Mouse (Mus musculus) skeletal muscle tissue, adult 2 months (tissue): ENCODE results near the gene Tas1r3.

Experiments
- DNase-seq: peaks from one replicate; pipeline ENCODE4 v3.0.0-alpha.2; 2012; ENCODE audit warnings: low read depth, low spot score

Gene Tas1r3

DNA sequence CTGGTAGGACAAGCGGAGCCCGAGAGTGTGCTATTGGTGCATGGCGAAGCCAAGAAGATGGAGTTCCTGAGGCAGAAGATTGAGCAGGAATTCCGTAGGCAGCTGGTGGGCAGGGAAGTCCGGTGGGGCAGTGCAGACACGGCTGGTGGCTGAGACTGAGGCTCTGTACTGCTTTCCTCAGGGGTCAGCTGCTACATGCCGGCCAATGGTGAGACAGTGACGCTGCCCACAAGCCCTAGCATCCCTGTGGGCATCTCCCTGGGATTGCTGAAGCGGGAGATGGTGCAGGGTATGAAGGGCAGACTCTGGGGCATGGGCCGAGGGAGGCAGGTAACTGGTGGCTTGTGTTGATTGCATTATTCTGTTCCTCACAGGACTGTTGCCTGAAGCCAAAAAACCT lies 24.5 kb upstream of the Tas1r3 start:
- DNase-seq = no peak

DNA sequence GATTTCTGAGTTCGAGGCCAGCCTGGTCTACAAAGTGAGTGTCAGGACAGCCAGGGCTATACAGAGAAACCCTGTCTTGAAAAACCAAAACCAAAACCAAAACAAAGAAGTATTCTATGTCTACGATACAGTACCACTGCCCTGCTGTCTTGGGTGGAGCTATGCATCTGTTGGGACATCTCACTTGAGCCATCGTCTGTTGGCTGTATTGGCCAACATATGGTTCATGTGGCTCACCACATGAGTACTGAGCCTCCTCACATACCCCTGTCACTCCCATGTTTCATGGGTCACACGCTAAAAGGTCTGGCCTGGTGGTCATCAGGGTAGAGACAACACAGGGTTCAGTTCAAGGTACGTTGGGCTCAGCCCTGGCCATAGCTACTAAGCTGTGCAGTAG lies 23.2 kb upstream of the Tas1r3 start:
- no peak for DNase-seq

DNA sequence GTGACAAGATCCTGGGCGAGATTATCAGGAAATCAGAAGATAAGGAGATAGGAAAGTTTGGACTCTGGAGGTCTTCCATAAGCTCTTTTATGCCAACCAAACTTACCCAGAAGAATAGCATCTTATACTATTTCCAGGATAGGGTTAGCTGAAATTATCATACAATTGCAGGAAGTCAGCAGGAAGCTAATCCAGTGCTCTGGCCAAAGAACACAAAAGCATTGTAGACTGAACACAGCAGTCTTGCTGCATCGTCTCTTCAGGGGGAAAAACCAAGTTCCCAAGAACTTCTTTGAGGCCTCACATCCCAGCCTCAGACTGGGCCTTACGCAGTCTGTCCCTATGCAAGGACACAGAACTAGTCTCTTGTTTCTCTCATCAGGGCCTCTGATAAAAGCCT lies 20.4 kb upstream of the Tas1r3 start:
- no peak for DNase-seq

DNA sequence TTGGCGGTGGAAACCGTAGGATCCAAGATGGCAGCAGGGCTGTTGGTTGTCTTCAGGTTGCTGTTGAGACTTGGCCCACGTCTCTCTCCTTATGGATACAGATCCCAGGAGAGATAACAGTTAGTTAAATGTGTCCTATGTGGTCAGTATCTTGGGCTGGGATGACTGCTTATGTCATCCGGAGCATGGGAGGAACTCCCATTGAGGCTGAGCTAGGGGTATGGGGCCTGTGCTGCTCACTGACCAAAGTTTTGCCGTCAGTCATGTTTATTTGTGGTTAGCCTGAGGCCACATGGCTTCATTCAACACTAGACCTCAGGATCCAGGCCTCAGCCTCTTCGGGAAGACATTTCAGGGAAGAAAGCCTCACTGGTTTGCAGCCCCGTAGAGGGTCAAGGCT lies 8.2 kb upstream of the Tas1r3 start:
- no peak for DNase-seq

DNA sequence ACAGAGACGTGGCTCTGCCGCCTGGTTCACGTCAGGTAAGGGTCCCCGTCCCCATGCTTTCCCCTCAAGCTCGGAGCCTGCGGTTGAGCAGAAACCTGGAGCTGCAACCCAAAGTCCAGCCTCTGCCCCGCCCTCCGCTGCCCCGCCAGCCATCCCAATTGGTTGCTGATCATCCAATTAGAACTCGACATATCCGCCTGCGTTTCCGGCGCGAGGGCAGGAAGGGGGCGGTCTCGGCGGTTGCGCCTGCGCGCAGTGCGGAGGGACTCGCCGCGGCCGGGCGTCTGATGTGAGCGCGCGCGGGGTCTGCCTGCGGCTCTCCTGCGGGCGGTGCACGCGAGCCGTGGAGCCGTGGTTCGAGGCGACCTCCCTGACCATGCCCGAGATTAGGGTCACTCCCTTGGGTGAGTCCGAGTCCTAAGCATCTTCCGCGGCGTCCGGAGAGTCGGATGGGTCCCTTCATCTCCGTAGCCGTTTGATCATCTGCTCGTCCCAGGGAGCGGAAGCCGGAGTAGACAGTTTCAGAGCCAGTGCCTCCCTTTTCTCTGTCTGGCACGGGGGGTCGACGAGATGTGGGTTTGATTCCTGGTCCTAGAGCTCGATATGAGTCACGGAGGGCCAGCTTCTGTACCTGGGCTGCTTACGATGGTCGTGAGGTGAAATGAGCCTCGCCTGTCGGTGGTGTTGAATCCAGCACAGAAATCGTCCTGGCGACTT lies 6.3 kb upstream of the Tas1r3 start, which contains the start of the genes Cptp and Ints11:
Gene Cptp, minus strand, starts transcription at position 124 of the 717 bp plus-strand sequence.
Gene Ints11, plus strand, starts transcription at position 230 of the 717 bp plus-strand sequence.
- DNase-seq = peak; percentile 91

DNA sequence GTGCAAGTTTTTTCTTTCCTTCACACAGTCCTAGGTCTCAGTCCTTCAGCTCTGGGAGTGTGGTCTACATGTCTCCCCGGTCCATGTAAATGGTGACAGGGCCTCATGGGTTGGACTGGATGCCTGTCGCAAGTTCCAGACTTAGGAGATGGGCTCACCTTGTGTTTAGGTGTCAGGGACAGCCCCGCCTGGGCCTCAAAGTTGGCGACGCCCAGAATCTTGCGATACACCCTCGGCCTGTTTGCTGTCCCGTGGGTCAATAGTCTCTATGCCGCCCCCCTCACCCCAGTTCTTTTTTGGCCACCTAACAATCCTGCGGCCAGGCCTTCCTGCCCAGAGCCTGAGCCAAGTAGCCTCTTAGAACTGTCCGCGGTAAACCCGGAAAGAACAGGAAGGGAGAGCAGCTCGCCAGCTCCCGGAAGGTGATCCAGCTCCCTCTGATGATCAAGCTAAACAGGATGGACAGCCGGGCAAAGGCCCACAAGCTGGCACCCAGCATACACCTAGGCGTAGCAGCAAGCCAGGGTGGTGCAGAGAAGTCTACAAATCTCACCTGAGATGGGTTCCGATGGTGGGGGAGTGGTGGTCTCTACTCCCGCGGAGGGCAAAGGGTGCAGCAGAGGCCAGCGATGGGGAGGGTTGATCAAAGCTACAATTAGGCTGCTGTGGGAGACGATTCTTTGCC lies 5.6 kb upstream of the Tas1r3 start:
- DNase-seq = no peak

DNA sequence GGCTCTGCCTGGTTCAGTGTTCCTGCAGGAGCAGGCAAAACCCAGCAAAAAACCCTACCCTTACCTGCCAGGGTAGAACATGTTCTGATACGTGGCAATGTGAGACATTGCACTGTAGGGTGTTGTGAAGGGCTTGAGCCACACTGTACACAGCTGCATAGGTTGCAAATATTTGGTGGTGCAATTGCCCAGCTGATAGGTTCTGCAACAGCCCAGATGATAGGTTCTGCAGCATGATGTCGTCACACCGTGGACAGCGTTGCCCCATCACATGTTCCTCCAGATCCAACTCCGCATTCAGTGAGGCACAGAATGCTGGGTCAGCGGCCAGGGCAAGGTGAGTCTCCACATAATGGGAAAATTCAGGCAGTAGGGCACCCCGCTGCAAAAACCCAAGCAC lies 1.4 kb downstream of the Tas1r3 start:
- DNase-seq = no peak

DNA sequence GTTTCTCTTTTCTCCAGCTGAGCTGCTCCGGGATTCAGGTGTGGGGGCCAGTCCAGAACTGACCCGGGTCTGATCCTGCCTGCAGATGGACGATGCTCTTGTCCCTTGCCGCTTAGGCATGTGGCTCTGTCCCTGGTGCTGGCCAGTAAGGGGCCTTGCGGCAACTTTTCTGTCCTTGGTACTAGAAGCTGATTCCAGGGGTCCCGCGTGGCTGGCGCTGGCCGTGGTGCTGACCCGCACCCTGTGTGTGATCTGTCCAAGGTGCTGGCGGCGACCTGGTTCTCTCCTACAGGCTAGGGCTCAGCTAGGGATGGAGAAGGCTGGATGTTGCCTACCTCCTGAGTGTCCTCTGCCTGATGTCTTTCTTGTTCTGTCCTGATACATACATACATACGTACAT lies 3.8 kb downstream of the Tas1r3 start:
- DNase-seq = no peak

DNA sequence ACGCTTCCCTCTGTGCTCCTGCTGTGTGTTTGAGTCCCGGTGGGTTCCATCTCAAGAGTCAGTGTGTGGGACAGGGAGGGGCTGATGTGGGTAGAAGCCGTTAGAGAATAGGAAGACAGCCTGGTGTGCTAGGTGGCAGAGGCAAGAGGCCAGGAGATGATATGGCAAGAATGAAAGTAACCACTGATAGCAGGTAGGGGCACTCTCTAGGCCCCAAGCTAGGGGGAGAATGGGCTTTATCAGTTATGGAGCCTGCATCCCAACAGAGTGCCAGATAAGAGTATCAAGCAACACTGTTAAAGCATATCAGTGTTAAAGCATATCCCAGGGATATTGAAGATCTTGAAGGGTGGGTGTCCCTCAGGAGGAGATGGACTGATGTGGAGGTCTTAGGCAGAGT lies 6.3 kb downstream of the Tas1r3 start:
- DNase-seq = no peak

DNA sequence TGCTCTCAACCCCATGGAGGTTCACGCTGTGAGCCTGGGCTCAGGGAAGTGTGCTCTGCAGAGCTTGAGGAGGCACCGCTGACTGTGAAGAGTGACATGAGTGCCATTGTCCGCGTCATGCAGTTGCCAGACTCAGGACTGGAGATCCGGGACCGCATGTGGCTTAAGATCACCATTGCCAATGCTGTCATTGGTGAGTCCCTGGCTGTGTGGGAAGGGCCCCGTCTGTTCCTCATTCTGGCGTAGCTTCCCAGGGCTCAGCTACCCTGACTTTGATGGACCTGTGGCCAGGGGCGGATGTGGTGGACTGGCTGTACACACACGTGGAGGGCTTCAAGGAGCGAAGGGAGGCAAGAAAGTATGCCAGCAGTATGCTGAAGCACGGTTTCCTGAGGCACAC lies 7.1 kb downstream of the Tas1r3 start:
- DNase-seq = no peak

DNA sequence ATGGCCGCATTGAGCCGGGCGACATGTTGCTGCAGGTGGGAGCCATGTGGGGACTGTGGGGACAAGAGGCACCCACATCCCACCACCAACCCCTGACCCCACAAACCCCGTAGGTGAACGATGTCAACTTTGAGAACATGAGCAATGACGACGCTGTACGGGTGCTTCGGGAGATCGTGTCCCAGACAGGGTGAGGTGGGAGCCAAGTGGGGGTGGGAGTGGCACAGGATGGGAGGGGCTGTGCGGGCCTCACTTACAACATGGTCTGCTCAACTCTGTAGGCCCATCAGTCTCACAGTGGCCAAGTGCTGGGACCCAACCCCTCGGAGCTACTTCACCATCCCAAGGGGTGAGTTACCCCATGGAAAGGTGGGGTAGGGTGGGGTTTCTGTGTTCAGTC lies 8.2 kb downstream of the Tas1r3 start:
- no peak for DNase-seq

DNA sequence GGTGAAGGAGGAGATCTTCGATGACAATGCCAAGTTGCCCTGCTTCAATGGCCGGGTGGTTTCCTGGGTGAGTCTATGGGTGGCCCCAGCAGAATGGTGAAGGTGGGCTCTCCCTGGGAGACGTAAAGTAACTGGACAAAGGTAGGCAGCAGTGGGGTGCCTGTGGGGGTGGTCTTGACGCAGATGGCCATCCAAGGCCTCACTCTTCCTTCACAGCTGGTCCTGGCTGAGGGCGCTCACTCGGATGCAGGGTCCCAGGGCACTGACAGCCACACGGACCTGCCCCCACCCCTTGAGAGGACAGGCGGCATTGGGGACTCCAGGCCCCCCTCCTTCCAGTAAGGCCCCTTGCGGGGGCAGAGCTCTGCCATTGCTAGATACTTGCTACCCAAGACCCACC lies 9.7 kb downstream of the Tas1r3 start:
- no peak for DNase-seq

DNA sequence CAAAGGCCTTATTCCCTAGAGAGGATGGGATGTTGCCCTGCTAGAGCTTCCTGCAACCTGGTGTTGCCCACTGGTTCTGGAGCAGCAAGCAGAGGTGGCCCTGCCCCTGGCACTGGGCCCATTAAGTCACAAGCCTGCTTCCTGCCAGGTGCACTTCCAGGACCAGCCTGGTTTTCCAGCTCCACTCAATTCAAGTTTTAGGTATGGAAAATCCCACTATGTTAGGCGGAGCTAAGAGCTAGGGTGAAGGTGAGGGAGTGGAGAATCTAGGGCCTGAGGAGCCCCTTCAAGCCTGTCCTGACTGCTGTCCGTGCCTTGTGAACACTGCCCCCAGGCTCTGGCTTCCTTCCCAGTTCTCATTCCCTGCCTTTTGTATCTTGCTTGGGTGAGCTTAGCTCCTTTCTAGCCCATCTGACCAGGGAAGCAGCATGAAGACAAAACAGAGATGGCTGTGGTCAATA lies 11.2 kb downstream of the Tas1r3 start:
- no peak for DNase-seq

DNA sequence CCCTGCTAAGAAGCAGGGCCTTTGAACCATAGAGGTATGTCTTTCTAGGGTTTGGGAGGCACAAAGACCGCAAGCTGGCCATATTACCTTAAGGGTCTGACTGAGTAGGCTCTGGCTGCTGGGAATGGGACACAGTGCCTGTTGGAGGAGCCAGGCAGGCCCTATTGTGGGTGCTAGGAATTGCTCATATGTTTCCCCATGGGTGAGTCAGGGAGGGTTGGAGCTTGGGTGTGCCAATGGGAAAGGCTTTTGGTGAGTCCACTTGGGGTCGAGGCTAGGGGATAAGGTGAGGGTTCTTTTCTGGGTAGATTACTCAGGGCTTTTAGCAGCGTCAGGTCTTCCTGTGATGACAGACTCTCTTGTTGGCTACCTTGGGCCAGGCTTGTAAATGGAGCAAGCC lies 11.8 kb downstream of the Tas1r3 start:
- no peak for DNase-seq

DNA sequence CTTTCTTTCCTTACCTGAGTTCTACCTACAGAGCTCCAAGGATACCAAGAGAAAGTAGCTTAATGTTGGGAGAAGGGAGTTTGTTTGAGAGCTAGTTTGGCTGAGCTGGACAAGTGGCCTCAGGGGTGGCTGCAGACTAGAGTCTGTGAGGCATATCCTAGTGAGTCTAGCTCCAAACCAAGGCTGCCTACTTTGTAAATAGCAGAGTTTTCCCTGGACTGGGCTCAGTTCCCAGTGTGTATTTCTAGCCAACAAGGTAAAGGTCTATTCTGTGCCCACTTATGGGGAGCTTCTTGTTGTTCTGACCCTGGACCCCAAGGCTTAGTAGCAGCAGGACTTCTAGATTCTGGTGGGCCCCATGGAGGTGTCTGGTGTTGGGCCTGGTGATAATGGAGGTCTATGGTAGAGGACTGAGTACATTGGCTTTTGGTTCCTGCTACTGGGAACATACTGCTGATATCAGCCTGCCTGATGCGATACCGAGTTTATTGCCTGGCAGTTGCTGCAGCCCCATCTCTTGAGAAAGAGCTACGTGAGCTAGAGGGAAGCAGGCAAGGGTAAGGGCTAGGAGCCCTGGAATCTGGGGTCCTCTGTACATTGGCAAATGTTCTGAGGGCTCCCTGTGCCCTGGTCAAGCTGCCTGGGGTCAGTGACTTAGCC lies 13.2 kb downstream of the Tas1r3 start:
- no peak for DNase-seq

DNA sequence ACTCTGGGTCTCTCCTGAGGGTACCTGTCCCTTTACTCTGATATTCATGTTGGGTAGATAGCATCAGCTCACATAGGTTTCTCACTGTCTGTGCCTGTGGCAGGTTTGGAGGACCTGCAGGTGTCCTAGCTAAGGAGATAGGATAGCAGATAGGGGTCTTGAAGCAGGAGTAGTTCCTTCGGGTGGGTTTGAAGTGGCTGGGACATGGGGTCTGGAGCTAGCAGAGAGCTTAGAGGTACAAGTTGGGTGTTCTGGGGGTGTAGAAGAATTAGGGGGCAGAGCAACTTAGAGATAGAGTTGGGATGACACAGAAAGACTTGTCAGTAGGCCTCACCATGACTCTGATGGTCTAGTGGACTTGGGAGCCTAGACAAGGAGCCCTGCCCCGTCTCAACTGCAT lies 13.8 kb downstream of the Tas1r3 start:
- DNase-seq = no peak

DNA sequence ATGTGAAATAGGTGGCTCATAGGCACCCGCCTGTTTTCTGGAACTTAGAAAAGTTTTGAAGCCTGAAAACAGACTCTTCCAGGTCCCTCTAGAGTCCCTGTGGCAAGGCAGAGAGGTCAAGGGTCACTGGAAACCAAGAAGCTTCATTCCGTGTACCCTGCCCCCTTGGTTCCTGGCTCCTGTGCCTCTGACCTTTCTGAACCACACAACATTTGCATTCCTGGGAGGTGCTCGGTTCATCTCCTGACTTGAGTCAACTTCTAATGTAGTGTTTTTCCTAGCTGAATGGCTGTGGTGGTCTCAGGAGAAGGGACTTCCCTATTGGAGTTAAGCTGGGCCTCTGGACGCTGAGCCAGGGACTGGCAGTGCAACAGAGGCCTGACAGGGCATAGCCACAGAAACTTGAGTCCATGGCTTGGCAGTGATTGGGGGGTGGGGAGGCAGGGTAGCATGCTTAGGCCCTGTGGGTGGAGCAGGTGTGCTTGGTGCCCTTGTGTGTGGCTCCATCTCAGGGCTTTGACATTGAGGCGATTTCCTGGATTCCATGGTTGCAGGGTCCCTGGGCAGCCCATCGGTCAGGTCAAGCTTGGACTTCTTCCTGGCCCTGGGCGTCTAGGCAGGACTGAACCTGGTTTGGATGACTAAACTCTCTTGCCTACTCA lies 14.6 kb downstream of the Tas1r3 start:
- peak; percentile 87 for DNase-seq

DNA sequence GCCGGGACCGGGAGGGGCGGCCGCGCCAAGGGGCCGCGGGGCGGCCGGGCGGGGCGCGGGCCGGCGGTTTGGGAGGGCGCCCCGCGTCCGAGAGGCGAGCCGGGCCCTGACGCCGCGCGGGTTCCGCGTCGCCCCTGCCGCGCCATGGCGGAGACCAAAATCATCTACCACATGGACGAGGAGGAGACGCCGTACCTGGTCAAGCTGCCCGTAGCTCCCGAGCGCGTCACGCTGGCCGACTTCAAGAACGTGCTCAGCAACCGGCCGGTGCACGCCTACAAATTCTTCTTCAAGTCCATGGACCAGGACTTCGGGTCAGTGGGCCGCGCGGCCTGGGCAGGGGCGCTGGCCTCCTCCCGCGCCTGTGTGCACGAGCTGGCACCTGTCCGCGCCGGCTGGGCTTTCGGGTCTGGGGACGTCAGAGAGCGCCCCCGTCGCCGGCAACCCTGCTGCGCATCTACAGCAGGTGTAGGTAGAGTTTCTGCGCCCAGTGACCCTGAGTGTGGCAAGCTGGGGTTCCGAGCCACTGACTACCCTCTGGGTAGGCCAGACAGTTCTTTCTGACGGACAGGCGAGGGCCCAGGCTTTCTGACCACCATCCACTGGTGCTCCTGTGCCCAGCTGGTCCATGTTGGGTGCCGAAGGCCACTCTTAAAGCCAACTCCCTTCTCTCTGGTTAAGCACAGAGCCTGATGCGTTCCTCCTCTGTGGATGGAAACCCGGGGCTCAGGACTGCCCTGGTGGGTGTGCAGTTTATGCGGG lies 15.4 kb downstream of the Tas1r3 start:
- DNase-seq = peak; percentile 70

DNA sequence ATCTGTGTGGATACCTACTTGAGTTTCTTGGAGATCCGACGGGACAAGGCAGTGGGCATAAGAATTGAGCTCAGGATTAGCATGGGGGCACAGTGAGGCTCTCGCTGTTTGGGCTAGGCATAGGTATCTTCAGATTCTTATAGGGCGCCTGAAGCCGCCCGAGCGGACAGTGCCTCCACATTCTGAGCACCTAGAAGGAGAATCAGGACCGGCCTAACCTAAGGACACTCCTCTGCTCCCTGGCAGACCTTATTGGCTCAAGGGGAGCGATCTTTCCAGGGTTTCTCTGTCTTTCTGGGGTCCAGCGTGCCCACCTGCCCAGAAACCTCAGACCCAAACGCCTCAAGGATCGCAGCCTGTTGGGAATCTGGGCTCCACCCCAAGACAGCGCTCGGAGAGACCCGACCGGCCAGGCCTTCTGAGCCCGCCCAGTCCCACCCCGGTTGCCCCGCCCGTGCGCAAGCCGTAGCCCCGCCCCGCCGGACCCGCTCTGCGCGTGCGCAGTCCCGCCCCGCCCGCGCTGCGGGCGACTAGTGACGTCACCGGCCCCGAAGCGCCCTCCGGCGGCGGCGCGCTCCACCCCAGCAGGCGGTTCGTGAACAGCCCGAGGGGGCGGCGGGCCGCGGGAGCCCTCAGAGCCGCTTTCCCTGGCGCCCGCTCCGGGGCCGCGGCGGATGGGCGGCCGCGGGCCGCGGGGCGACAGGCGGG lies 16.1 kb downstream of the Tas1r3 start, which contains the start of gene Dvl1:
Gene Dvl1, plus strand, starts transcription at position 532 of the 708 bp plus-strand sequence.
- DNase-seq = peak; percentile 96

DNA sequence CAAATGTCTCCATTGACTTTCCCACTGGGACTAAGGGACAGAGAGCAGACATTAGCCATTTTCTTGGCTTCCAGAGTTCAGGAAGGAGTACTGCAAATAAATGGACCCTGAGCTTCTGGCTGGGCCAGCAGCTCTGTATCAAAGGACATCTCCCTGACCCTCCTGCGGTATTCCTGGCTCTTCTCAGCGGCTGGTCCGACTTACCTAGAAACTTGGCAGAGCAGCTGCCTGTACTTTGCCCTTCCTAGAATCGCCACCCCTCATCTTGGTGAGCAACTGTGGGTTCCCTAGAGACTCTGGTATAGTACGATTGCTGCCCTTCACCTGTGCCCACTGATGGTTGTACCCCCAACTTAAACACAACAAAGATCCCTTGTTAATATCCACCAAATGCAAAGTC lies 19.9 kb downstream of the Tas1r3 start:
- no peak for DNase-seq
